Comparison of ENCODE assay signal across 10 mouse cellular contexts in the genomic region with DNA sequence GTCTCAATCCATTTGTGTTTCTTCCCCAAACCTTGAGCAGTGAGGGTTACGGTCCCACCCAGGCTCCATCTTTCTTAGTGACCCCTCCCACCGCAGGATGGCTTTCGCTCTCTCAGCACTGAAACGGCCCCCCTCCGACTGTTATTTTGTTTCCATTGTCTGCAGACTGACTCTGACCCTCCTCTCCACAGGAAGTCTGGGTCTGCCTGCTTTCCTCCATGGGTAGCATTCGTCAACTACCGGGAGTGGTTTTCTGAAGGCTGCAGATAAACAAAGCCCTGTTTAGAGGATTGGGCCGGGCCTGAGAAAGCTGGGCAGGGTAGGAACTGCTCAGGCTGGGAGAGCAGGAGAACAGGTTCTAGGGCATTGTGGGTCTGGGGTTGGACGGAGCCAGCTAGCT. TPM values are rescaled to one million over a fixed set of nuclear protein-coding genes. Genes with fewer than 3 reads are reported as not detected.
A peak's percentile ranks its signal among the peaks of the same experiment; 100 is the strongest.
DNase-seq lines count a peak whose midpoint lies in the region; ATAC-seq and TF ChIP-seq lines count a peak whose summit lies in the region.
"Had no signal": no experiment of that assay in that cellular context is flagged by ENCODE, and none has a peak within 500 bp of the region (broad histone marks: within the 10 kb centered on the region; RNA-seq: fewer than 3 reads in every experiment).

No protein-coding gene starts in this region.

- no peak for TF ChIP-seq EP300 in liver, postnatal 0 days (IDR thresholded peaks at IDR 0.05; ENCODE audit: low read depth)

- H3K4me3 ChIP-seq in kidney, adult 2 months (ENCODE audit: insufficient read depth, low read depth, low read length): no peak overlapping the region
- H3K4me3 ChIP-seq in liver, postnatal 0 days (ENCODE audit: low read depth, low read length): no peak overlapping the region
- H3K4me3 ChIP-seq in neural tube, embryonic 15.5 days (replicated peaks): no peak overlapping the region

- no peaks in the 10 kb centered on the region for H3K27me3 ChIP-seq in kidney, adult 2 months (replicated peaks; ENCODE audit: control insufficient read depth, insufficient read depth, low read length)
- H3K27me3 ChIP-seq in liver, postnatal 0 days (ENCODE audit: insufficient read depth, low read length): no peaks in the 10 kb centered on the region
- H3K27me3 ChIP-seq in neural tube, embryonic 15.5 days (replicated peaks): no peaks in the 10 kb centered on the region; the same call in 1 of the 2 replicates

- H3K9me3 ChIP-seq in liver, postnatal 0 days (ENCODE audit: low read length): no peaks in the 10 kb centered on the region
- H3K9me3 ChIP-seq in neural tube, embryonic 15.5 days (replicated peaks): no peaks in the 10 kb centered on the region

- no peak for TF ChIP-seq CTCF in kidney, adult 2 months (conservative IDR thresholded peaks at IDR 0.05; ENCODE audit: insufficient read depth, insufficient read length, low read depth, low read length)
- no peak for TF ChIP-seq CTCF in liver, postnatal 0 days (IDR thresholded peaks at IDR 0.05; ENCODE audit: low read depth)

- no peaks in the 10 kb centered on the region for H3K36me3 ChIP-seq in kidney, adult 2 months (ENCODE audit: control insufficient read depth, insufficient read depth, low read length)
- H3K36me3 ChIP-seq in liver, postnatal 0 days (replicated peaks; ENCODE audit: insufficient read depth, low read length): no peaks in the 10 kb centered on the region
- no peaks in the 10 kb centered on the region for H3K36me3 ChIP-seq in neural tube, embryonic 15.5 days

- WGBS in kidney, adult 2 months: 17% methylated on average over 9 of the region's 9 CpGs
- 6% methylated on average over 9 of the region's 9 CpGs for WGBS in liver, postnatal 0 days (ENCODE audit: insufficient replicate concordance)
- WGBS in neural tube, embryonic 15.5 days: 2% methylated on average over 9 of the region's 9 CpGs

- H3K27ac ChIP-seq in kidney, adult 2 months (ENCODE audit: insufficient read depth, low read depth, low read length): no peak overlapping the region
- H3K27ac ChIP-seq in liver, postnatal 0 days (ENCODE audit: low read depth): no peak overlapping the region
- H3K27ac ChIP-seq in neural tube, embryonic 15.5 days (replicated peaks): no peak overlapping the region
- H3K27ac ChIP-seq: liver, embryonic 14.5 days had no signal

- TF ChIP-seq POLR2A in kidney, adult 2 months (IDR thresholded peaks at IDR 0.05; ENCODE audit: low read depth, low read length): no peak

- H3K4me2 ChIP-seq in liver, postnatal 0 days (ENCODE audit: low read depth, low read length): peak overlapping the region; percentile 49; the same call in 1 of the 2 replicates
- peak overlapping the region; percentile 39 for H3K4me2 ChIP-seq in neural tube, embryonic 15.5 days

- DNase-seq in kidney, adult 2 months: peak; percentile 2
- DNase-seq in kidney, adult 8-10 months: no peak
- no peak for DNase-seq in liver, postnatal 0 days
- DNase-seq in frontal cortex, postnatal 10 days (ENCODE audit: low spot score in 2 of 2): no peak
- DNase-seq in spleen, adult 12 weeks (ENCODE audit: low spot score): no peak

- H3K9ac ChIP-seq in liver, postnatal 0 days (replicated peaks): no peak overlapping the region
- H3K9ac ChIP-seq in neural tube, embryonic 15.5 days (replicated peaks): no peak overlapping the region
- H3K9ac ChIP-seq: liver, embryonic 14.5 days had no signal

- ATAC-seq in hematopoietic stem cell, adult 5-6 weeks (replicated peaks in 1 of 2; ENCODE audit: insufficient read depth in 1 of 2, low FRiP score in 2 of 2, low TSS enrichment in 1 of 2, low read depth in 1 of 2, poor library complexity in 2 of 2, severe bottlenecking in 2 of 2): peak; percentile 24 to 38; a peak in 2 of 4 replicates
- no peak for ATAC-seq in liver, postnatal 0 days
- no peak for ATAC-seq in neural tube, embryonic 15.5 days (ENCODE audit: low FRiP score)
- no peak for ATAC-seq in cerebellum, adult (ENCODE audit: insufficient number of reproducible peaks, low FRiP score, low TSS enrichment)

- no peaks in the 10 kb centered on the region for H3K4me1 ChIP-seq in kidney, adult 2 months (ENCODE audit: control insufficient read depth, insufficient read depth, low read length)
- no peaks in the 10 kb centered on the region for H3K4me1 ChIP-seq in liver, postnatal 0 days (ENCODE audit: insufficient read depth)
- peaks cover 32% of the 10 kb centered on the region for H3K4me1 ChIP-seq in neural tube, embryonic 15.5 days

RNA-seq across cellular contexts. Expression of gene Ccdc60, which starts 1.1 kb away (rescaled TPM):
- polyA plus RNA-seq in kidney, adult 2 months (2012; rRNA removed): 0.08 and 0.14 TPM in 2 replicates
- total RNA-seq in hematopoietic stem cell, adult 5-6 weeks (2017): 0.50 and 0.94 TPM in 2 replicates
- not detected in 2 replicates for polyA plus RNA-seq in liver, postnatal 0 days (2015; fragmentation: Nextera tagmentation; extraction: Ambion mirVana)
- polyA plus RNA-seq in neural tube, embryonic 15.5 days (2015; fragmentation: Nextera tagmentation; extraction: Ambion mirVana): 1.3 and 1.4 TPM in 2 replicates
- total RNA-seq: MEL had no signal

Comparison
In these comparisons a context has a peak if more than half of its experiments do, and no peak if none do; other contexts are left out.
1. ATAC-seq: peak in hematopoietic stem cell, adult 5-6 weeks (2 of 2); none in liver, postnatal 0 days (single experiment), neural tube, embryonic 15.5 days (single experiment) and cerebellum, adult (single experiment).